Mouse (Mus musculus): ENCODE data around the gene Csf3.

DNA sequence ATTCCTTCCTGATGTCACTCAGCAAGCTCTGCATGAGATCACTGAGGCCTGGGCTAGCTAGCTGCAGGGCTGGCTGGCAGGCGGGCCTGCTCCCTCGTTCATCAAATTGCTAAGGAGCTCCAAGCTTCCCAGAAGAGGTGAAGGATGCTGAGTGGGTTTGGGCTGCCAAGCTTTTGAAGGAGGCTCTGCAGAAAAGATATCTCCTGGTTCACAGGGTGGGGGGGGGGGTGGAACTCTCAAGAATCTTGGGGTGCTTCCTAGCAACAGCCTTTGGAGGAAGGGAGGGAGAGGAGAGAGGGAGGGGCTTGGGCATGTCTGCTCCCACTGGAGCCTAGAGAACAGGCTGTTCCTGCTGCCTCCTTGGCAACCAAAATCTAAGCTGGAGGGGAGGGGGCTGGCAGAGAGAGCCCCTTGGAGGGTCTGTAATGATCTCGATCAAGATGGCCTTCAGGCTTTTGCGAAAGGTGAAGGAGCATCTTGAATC lies 37.4 kb downstream of the Csf3 start:
- TF ChIP-seq CTCF (IDR thresholded peaks at IDR 0.05; ENCODE audit: low read depth) (no peak), EP300 (optimal IDR thresholded peaks at IDR 0.05) (no peak)

All from stomach, postnatal 0 days (tissue).